Mouse (Mus musculus): ENCODE measurements around the gene Ccdc155.

Gene Ccdc155

GRCm38 (mm10) chr7:45144368-45145174 lies 60.1 kb downstream of the Ccdc155 start:
- DNase-seq (ENCODE audit: low read depth, low spot score) = no peak

DNA sequence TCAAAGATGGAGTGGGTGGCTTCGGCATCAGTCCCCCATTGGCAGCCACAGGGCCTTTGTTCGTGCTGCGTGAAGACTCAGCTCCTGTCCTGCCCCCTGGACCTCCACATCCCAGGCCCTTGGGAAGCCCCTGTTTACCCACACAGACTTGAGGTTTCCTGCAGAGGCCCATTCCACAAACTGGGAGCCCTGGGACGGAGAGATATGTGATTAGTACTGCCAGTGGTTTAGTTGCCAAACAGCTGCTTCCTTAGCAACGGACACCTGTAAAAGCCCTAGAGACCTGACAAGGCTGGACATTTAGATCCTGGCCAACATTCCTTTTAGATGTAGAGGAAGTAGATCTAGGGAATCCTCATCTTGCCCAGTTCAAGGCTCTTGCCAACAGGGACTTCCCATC lies 62.8 kb downstream of the Ccdc155 start:
- no peak for DNase-seq (ENCODE audit: low read depth, low spot score)

GRCm38 (mm10) chr7:45141319-45141718 lies 63.4 kb downstream of the Ccdc155 start:
- DNase-seq (ENCODE audit: low read depth, low spot score) = no peak

DNA sequence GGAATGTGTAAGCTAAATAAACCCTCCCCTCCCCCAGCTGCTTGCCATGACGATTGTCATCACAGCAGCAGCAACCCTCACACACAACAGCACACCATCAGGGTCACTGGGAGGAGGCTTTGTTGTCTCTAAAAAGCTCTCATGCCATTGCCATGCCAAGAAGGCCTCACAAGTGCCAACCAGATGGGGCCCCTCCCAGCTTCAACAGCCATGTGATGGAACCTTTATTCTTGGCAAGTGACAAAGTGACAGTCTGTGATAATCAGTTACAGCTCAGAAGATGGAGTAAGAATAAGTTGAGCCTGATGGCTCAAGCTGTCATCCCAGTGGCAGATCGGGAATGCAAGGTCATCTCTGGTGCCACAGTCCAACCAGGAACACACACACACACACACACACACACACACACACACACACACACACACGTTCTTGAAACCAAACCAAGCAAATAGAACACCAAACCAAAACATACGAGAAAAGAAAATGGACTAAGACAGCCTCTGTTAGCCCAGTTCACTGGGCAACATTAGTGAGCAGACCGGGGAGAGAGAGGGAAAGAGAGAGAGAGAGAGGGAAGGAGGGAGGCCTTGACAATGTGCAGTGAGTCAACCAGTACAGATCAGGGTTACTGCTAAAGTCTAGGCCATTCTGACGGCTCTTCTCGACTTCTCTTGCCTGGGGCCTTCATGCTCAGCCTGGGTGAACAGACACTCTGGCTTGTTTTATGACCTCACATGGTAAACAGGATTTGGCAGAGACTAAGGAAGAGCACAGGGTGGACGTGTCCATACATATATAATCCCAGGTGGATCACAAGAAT lies 64.6 kb downstream of the Ccdc155 start:
- no peak for DNase-seq (ENCODE audit: low read depth, low spot score)

DNA sequence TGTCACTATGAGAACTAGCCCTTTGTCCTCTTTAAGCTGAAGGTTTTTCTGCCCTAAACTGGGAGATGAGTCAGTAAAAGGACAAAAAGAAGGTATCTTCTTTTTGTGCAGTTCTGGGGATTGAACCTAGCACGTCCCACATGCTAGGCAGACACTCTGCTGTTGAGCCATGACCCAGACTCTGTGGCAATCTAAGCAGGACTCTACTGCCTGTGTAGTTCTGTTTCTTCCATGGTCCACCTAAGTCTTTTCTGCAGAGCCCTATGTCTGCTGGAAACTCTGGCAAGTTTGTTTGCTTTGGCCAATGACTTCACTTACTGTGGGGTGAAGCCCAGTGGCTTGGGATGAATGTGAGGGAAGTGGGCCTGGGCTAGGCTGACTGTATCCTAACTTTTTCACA lies 66.3 kb downstream of the Ccdc155 start:
- no peak for DNase-seq (ENCODE audit: low read depth, low spot score)

GRCm38 (mm10) chr7:45137171-45138006 lies 67.3 kb downstream of the Ccdc155 start:
- DNase-seq (ENCODE audit: low read depth, low spot score) = no peak

DNA sequence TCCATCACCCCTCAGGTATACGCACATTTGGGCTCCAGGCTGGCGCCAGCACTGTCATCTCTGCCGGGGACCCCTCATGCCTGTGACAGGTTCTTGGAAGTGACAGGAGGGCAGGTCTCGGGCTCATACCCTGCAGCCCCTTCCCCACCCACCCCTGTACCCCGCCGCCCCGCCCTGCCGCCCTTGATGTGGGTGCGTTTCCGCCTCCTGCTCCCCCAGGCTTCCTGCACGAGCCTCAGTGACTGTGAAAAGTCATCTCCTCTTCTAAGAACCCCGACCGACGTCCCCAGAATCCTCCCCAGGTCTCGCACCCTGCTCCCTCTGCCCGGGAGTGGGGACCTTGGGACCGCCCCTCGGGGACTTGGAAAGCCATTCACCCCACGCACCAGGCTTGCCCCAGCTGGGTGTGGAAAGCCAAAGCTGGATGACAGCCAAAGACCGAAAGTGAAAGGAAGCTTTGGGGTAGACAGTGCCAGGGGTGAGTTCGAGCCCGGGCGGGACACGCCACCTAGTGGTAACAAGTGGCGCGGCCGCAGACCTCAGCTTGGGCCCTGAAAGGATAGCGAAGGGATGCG lies 68.6 kb downstream of the Ccdc155 start, which contains the start of the genes Gm45713 and Flt3l:
TSS of gene Gm45713 (minus strand) at position 239 of the 575 bp plus-strand sequence.
TSS of gene Flt3l (minus strand) at position 440 of the 575 bp plus-strand sequence.
- peak; percentile 84 for DNase-seq (ENCODE audit: low read depth, low spot score)

DNA sequence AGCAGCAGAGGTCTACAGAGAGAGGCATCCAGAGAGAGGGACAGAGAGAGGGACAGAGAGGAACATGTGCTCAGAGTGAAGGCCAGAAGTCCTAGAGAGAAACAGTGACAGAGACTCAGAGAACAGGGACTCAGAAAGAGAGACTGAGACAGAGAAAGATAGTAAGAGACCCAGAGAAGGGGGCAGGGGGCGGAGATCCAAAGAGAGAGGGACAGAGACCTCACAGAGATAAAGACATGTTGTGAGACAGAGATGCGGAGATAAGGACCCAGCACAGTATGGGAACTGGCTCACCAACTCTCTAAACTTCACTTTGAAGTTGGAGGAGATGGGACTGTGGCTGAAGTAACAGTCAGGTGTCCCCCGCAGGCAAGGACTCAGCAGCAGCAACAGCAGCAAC lies 69.3 kb downstream of the Ccdc155 start:
- no peak for DNase-seq (ENCODE audit: low read depth, low spot score)

- no peak for DNase-seq (ENCODE audit: low read depth, low spot score)
These were observed 70.1 kb downstream of the Ccdc155 start for GRCm38 (mm10) chr7:45134544-45135026.
